ENCODE assay signal across 26 mouse cellular contexts in the genomic region with DNA sequence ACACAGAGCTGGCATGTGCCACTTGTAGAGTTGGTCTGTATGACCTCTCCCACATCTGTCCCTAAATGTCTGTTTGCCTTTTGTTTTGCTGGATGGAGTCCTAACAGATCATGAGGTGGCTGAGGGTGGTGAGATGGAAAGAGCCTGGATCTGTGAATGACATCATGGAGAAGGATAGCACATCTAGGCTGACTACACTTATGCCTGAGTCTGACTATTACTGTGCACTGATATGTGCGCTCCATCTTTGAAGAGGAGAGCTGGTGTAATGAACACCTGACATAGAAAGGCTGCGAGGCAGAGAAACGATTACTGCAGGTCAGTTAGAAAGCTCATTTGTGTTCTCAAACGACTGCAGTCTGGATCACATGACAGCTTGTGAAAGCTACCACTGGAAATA.
DNase-seq lines count a peak whose midpoint lies in the region; ATAC-seq lines count a peak whose summit lies in the region.
"Had no signal": no experiment of that assay in that cellular context is flagged by ENCODE, and none has a peak within 500 bp of the region (broad histone marks: within the 10 kb centered on the region; RNA-seq: fewer than 3 reads in every experiment).

No protein-coding gene starts in this region.

- 76% methylated on average over 4 of the region's 4 CpGs for WGBS in forebrain, embryonic 10.5 days
- 49% methylated on average over 4 of the region's 4 CpGs for WGBS in forebrain, embryonic 16.5 days
- 65% methylated on average over 4 of the region's 4 CpGs for WGBS in hindbrain, embryonic 15.5 days
- WGBS in hindbrain, embryonic 12.5 days: 71% methylated on average over 4 of the region's 4 CpGs
- WGBS in limb, embryonic 10.5 days: 61% methylated on average over 4 of the region's 4 CpGs

- no peak; the same call in 1 of the 2 replicates for ATAC-seq in forebrain, embryonic 16.5 days
- ATAC-seq in hindbrain, embryonic 15.5 days (ENCODE audit: low FRiP score, low read depth): peak; percentile 61
- no peak for ATAC-seq in hindbrain, embryonic 12.5 days (ENCODE audit: low FRiP score)
- ATAC-seq: intestine, embryonic 16.5 days; midbrain, embryonic 15.5 days had no signal

- DNase-seq in forebrain, embryonic 10.5 days (ENCODE audit: extremely low spot score, low spot score): no peak
- DNase-seq in limb, embryonic 10.5 days (ENCODE audit: low spot score): no peak
- DNase-seq in spleen, postnatal 10 days (ENCODE audit: low spot score in 2 of 2): no peak
- no peak for DNase-seq in frontal cortex, postnatal 14 days (ENCODE audit: low spot score in 2 of 2)
- DNase-seq: adrenal gland, adult 2 months; cerebellum, adult 11 months; cerebellum, adult 9-11 months; gastrocnemius, adult 2 months; heart, postnatal 14 days; kidney, adult 9 months; kidney, postnatal 25 days; lung, embryonic 14.5 days; lung, postnatal 36 days; right cerebral cortex, postnatal 4 days; thymus, postnatal 25 days had no signal

- H3K27ac ChIP-seq in forebrain, embryonic 10.5 days: 0 out of 2 replicates have a peak overlapping the region, but pooled peaks have one; percentile 30
- H3K27ac ChIP-seq in forebrain, embryonic 16.5 days (ENCODE audit: low read length): no peak overlapping the region
- H3K27ac ChIP-seq in hindbrain, embryonic 15.5 days (replicated peaks): no peak overlapping the region
- no peak overlapping the region for H3K27ac ChIP-seq in hindbrain, embryonic 12.5 days
- peak overlapping the region; percentile 68 for H3K27ac ChIP-seq in limb, embryonic 10.5 days
- H3K27ac ChIP-seq: gastrocnemius, adult 2 months; limb, embryonic 13.5 days; liver, embryonic 14.5 days; midbrain, embryonic 15.5 days; stomach, embryonic 15.5 days had no signal

- H3K4me3 ChIP-seq in forebrain, embryonic 10.5 days: no peak overlapping the region
- H3K4me3 ChIP-seq in forebrain, embryonic 16.5 days (replicated peaks; ENCODE audit: low read length): no peak overlapping the region
- no peak overlapping the region for H3K4me3 ChIP-seq in hindbrain, embryonic 15.5 days
- no peak overlapping the region for H3K4me3 ChIP-seq in hindbrain, embryonic 12.5 days
- H3K4me3 ChIP-seq in limb, embryonic 10.5 days: no peak overlapping the region
- H3K4me3 ChIP-seq: erythroblast, embryonic 14.5 days; gastrocnemius, adult 2 months; heart, embryonic 12.5 days; layer of hippocampus, adult 2 months; limb, embryonic 13.5 days; midbrain, embryonic 15.5 days; stomach, embryonic 15.5 days had no signal

- no peaks in the 10 kb centered on the region for H3K9me3 ChIP-seq in forebrain, embryonic 10.5 days
- H3K9me3 ChIP-seq in forebrain, embryonic 16.5 days (ENCODE audit: control insufficient read depth, low read length): no peaks in the 10 kb centered on the region
- no peaks in the 10 kb centered on the region for H3K9me3 ChIP-seq in hindbrain, embryonic 15.5 days
- H3K9me3 ChIP-seq in hindbrain, embryonic 12.5 days (replicated peaks): no peaks in the 10 kb centered on the region
- H3K9me3 ChIP-seq in limb, embryonic 10.5 days (replicated peaks): no peaks in the 10 kb centered on the region
- H3K9me3 ChIP-seq: heart, embryonic 12.5 days; limb, embryonic 13.5 days; midbrain, embryonic 15.5 days; stomach, embryonic 15.5 days had no signal

- peaks cover 12% of the 10 kb centered on the region for H3K27me3 ChIP-seq in forebrain, embryonic 10.5 days (ENCODE audit: poor library complexity, severe bottlenecking)
- H3K27me3 ChIP-seq in forebrain, embryonic 16.5 days (replicated peaks; ENCODE audit: control insufficient read depth, insufficient read depth, low read length): no peaks in the 10 kb centered on the region
- H3K27me3 ChIP-seq in hindbrain, embryonic 15.5 days: no peaks in the 10 kb centered on the region
- H3K27me3 ChIP-seq in hindbrain, embryonic 12.5 days: no peaks in the 10 kb centered on the region
- H3K27me3 ChIP-seq in limb, embryonic 10.5 days (ENCODE audit: low read depth, poor library complexity, severe bottlenecking): no peaks in the 10 kb centered on the region
- H3K27me3 ChIP-seq: heart, embryonic 12.5 days; limb, embryonic 13.5 days; midbrain, embryonic 15.5 days; stomach, embryonic 15.5 days had no signal

- peaks cover 22% of the 10 kb centered on the region for H3K4me1 ChIP-seq in forebrain, embryonic 10.5 days
- peaks cover 7% of the 10 kb centered on the region for H3K4me1 ChIP-seq in forebrain, embryonic 16.5 days (replicated peaks; ENCODE audit: control insufficient read depth, insufficient read depth, low read length)
- H3K4me1 ChIP-seq in hindbrain, embryonic 15.5 days (replicated peaks): no peaks in the 10 kb centered on the region
- peaks cover 6% of the 10 kb centered on the region for H3K4me1 ChIP-seq in hindbrain, embryonic 12.5 days
- H3K4me1 ChIP-seq in limb, embryonic 10.5 days: peaks cover 25% of the 10 kb centered on the region
- H3K4me1 ChIP-seq: heart, embryonic 12.5 days; midbrain, embryonic 15.5 days; stomach, embryonic 15.5 days had no signal

- no peak overlapping the region for H3K4me2 ChIP-seq in forebrain, embryonic 16.5 days (ENCODE audit: low read length)
- H3K4me2 ChIP-seq in hindbrain, embryonic 15.5 days: no peak overlapping the region
- H3K4me2 ChIP-seq in hindbrain, embryonic 12.5 days (replicated peaks): no peak overlapping the region
- H3K4me2 ChIP-seq: heart, embryonic 12.5 days; limb, embryonic 13.5 days; lung, embryonic 14.5 days; midbrain, embryonic 15.5 days; stomach, embryonic 15.5 days had no signal

- H3K9ac ChIP-seq in forebrain, embryonic 16.5 days (replicated peaks; ENCODE audit: low read depth, low read length): no peak overlapping the region
- no peak overlapping the region for H3K9ac ChIP-seq in hindbrain, embryonic 15.5 days
- H3K9ac ChIP-seq in hindbrain, embryonic 12.5 days: no peak overlapping the region
- H3K9ac ChIP-seq: heart, embryonic 12.5 days; limb, embryonic 13.5 days; liver, embryonic 14.5 days; lung, embryonic 14.5 days; midbrain, embryonic 15.5 days; stomach, embryonic 15.5 days had no signal

- no peaks in the 10 kb centered on the region for H3K36me3 ChIP-seq in forebrain, embryonic 10.5 days (replicated peaks)
- no peaks in the 10 kb centered on the region for H3K36me3 ChIP-seq in forebrain, embryonic 16.5 days (ENCODE audit: control insufficient read depth, insufficient read depth)
- no peaks in the 10 kb centered on the region for H3K36me3 ChIP-seq in hindbrain, embryonic 15.5 days
- H3K36me3 ChIP-seq in hindbrain, embryonic 12.5 days: no peaks in the 10 kb centered on the region
- no peaks in the 10 kb centered on the region for H3K36me3 ChIP-seq in limb, embryonic 10.5 days
- H3K36me3 ChIP-seq: heart, embryonic 12.5 days; limb, embryonic 13.5 days; midbrain, embryonic 15.5 days; stomach, embryonic 15.5 days had no signal

Comparison
In these comparisons a context has a peak if more than half of its experiments do, and no peak if none do; other contexts are left out.
1. H3K27ac ChIP-seq: peak in forebrain, embryonic 10.5 days (single experiment) and limb, embryonic 10.5 days (single experiment); none in forebrain, embryonic 16.5 days (single experiment), hindbrain, embryonic 15.5 days (single experiment) and hindbrain, embryonic 12.5 days (single experiment).